Mouse (Mus musculus) stomach, postnatal 0 days (tissue): ENCODE measurements at regions not wholly inside any gene's neighbourhood (a gene's known extent, or its start where the extent isn't known, plus 50 kb on each side); places are given as distances from the start of the nearest gene placed in this dataset.

Experiments
- CTCF ChIP-seq: IDR thresholded peaks from 2 replicates; pipeline ENCODE4 v1.5.1; 2016; ENCODE audit warnings: antibody characterized with exemption, low read depth, mild to moderate bottlenecking, moderate library complexity
- EP300 ChIP-seq: optimal IDR thresholded peaks from 2 replicates; pipeline ENCODE3; 2016; ENCODE audit warnings: antibody characterized with exemption

GRCm38 (mm10) chr13:101836992-101837391 is 69.0 kb upstream of the Pik3r1 start:
- TF ChIP-seq CTCF (no peak), EP300 (no peak)
